Mouse (Mus musculus) macrophage (primary cell): ENCODE measurements around the gene Olfr653. TPM values are rescaled to one million over a fixed set of nuclear protein-coding genes. Genes with fewer than 3 reads are reported as not detected.

Source experiments
- polyA plus RNA-seq: library from polyadenylated mRNA; stranded (reverse); fragments of 250-400 nt; gene quantifications from 3 replicates; pipeline ENCODE4 v1.2.4, GENCODE M21; 2018; ENCODE audit warnings: inconsistent platforms

Olfr653 gene
- polyA plus RNA-seq, 1 experiment from 2014 or later = not detected

Other genes with a start within 250 kb of the Olfr653 start
- gene Trim34b, start 247.8 kb upstream of the Olfr653 start, polyA plus RNA-seq = 0.25 to 0.33 TPM (median 0.26 TPM) in 3 replicates
- 23.2 to 52.7 TPM (median 27.6 TPM) in 3 replicates for gene Trim12c, start 224.0 kb upstream of the Olfr653 start, polyA plus RNA-seq
- gene Trim30b, start 207.4 kb upstream of the Olfr653 start, polyA plus RNA-seq = 1.1 to 4.5 TPM (median 1.8 TPM) in 3 replicates
- 8.9 to 43.2 TPM (median 17.1 TPM) in 3 replicates for gene Trim30c, start 176.5 kb upstream of the Olfr653 start, polyA plus RNA-seq
- gene Trim30a, start 112.1 kb upstream of the Olfr653 start, polyA plus RNA-seq = 101 to 215 TPM (median 103 TPM) in 3 replicates
- 39.9 to 81.2 TPM (median 40.8 TPM) in 3 replicates for gene Trim30d, start 69.5 kb upstream of the Olfr653 start, polyA plus RNA-seq
- gene Olfr651, start 27.2 kb upstream of the Olfr653 start, polyA plus RNA-seq = not detected in 3 replicates
- gene Olfr652, start 16.4 kb upstream of the Olfr653 start, polyA plus RNA-seq = not detected in 3 replicates
- not detected in 3 replicates for gene Olfr654, start 9.7 kb downstream of the Olfr653 start, polyA plus RNA-seq
- not detected in 3 replicates for gene Olfr655, start 24.5 kb downstream of the Olfr653 start, polyA plus RNA-seq
- gene Olfr656, start 36.6 kb downstream of the Olfr653 start, polyA plus RNA-seq = not detected in 3 replicates
- not detected in 3 replicates for gene Olfr657, start 47.5 kb downstream of the Olfr653 start, polyA plus RNA-seq
- gene Olfr658, start 70.0 kb downstream of the Olfr653 start, polyA plus RNA-seq = 0.07 TPM in 1 of 3 replicates, not detected in the others
- gene Olfr659, start 89.4 kb downstream of the Olfr653 start, polyA plus RNA-seq = not detected in 3 replicates
- gene Olfr661, start 109.2 kb downstream of the Olfr653 start, polyA plus RNA-seq = not detected in 3 replicates
- gene Usp17le, start 200.2 kb downstream of the Olfr653 start, polyA plus RNA-seq = not detected in 3 replicates